Mouse (Mus musculus) ES-E14 (cell line): ENCODE data around the gene Slc26a10. TPM values are rescaled to one million over a fixed set of nuclear protein-coding genes. Genes with fewer than 3 reads are reported as not detected.

ENCODE experiments used
- DNase-seq: peaks from one replicate; pipeline ENCODE4 v3.0.0-alpha.2; 2013; ENCODE audit warnings: low read depth, low spot score
- H3K27ac ChIP-seq: 2 replicates; pipeline ENCODE4 v1.5.1; 2012; ENCODE audit warnings: low read depth, mild to moderate bottlenecking, low read length, moderate library complexity, mixed read lengths; ENCODE audit not compliant: poor library complexity, insufficient read depth, severe bottlenecking
- H3K36me3 ChIP-seq: 2 replicates; pipeline ENCODE4 v1.6.1; 2012; ENCODE audit warnings: mild to moderate bottlenecking, low read length, moderate library complexity, mixed read lengths; ENCODE audit not compliant: control insufficient read depth, poor library complexity, insufficient read depth, severe bottlenecking
- H3K4me1 ChIP-seq, 2 experiments: fragments of 150-350 bp in 1 of 2; sonication (generic) in 1 of 2; 2 replicates each; pipeline ENCODE4 v1.6.1; 2012; ENCODE audit warnings: low read length in 2 of 2, mild to moderate bottlenecking in 1 of 2, mixed read lengths in 1 of 2; ENCODE audit not compliant: control insufficient read depth in 2 of 2, insufficient read depth in 2 of 2, poor library complexity in 1 of 2
- H3K4me3 ChIP-seq, 2 experiments: fragments of 150-350 bp in 1 of 2; sonication (generic) in 1 of 2; 2 replicates each; pipeline ENCODE4 v1.5.1; 2012; ENCODE audit warnings: low read length in 2 of 2, low read depth in 1 of 2, mild to moderate bottlenecking in 1 of 2, mixed read lengths in 1 of 2; ENCODE audit not compliant: insufficient read depth in 1 of 2, poor library complexity in 1 of 2, severe bottlenecking in 1 of 2
- H3K9ac ChIP-seq: 2 replicates; pipeline ENCODE4 v1.6.1; 2012; ENCODE audit warnings: low read depth, mild to moderate bottlenecking, low read length, mixed read lengths; ENCODE audit not compliant: poor library complexity, insufficient read depth, severe bottlenecking
- H3K9me3 ChIP-seq: fragments of 150-350 bp; sonication (generic); 2 replicates; pipeline ENCODE4 v1.6.1; 2012; ENCODE audit warnings: low read depth, mild to moderate bottlenecking, low read length; ENCODE audit not compliant: control insufficient read depth, insufficient read depth
- CHD2 ChIP-seq: IDR thresholded peaks from 2 replicates; pipeline ENCODE4 v1.6.1; 2014; ENCODE audit warnings: mild to moderate bottlenecking, low read depth, low read length, inconsistent platforms
- HCFC1 ChIP-seq: IDR thresholded peaks from 2 replicates; pipeline ENCODE4 v1.6.1; 2012; ENCODE audit warnings: low read length, inconsistent platforms, borderline replicate concordance; ENCODE audit not compliant: insufficient read depth
- MAFK ChIP-seq: IDR thresholded peaks from 2 replicates; pipeline ENCODE4 v1.6.1; 2014; ENCODE audit warnings: mild to moderate bottlenecking, low read depth, low read length, inconsistent platforms; ENCODE audit not compliant: insufficient read depth
- ZC3H11A ChIP-seq: IDR thresholded peaks from 2 replicates; pipeline ENCODE4 v1.6.1; 2012; ENCODE audit warnings: low read depth, mild to moderate bottlenecking, inconsistent platforms, low read length, borderline replicate concordance
- ZNF384 ChIP-seq: IDR thresholded peaks from 2 replicates; pipeline ENCODE4 v1.6.1; 2012; ENCODE audit warnings: low read depth, low read length, inconsistent platforms
- in situ Hi-C, 2 experiments: fragments of 600-800 bp; cut with MboI; formaldehyde crosslinking; loops; one replicate each; pipeline ENCODE4 v1.15.1; 2025; ENCODE audit warnings: low sequenced_read_pairs in 2 of 2, inconsistent platforms in 1 of 2; ENCODE audit not compliant: unreplicated experiment in 2 of 2
- total RNA-seq: library from RNA; depleted of rRNA; stranded (reverse); fragments of 300-350 nt; gene quantifications from 2 replicates; pipeline ENCODE4 v1.2.3, GENCODE M21; 2012

The Slc26a10 gene
- total RNA-seq, 1 experiment: 7.4 TPM

DNA sequence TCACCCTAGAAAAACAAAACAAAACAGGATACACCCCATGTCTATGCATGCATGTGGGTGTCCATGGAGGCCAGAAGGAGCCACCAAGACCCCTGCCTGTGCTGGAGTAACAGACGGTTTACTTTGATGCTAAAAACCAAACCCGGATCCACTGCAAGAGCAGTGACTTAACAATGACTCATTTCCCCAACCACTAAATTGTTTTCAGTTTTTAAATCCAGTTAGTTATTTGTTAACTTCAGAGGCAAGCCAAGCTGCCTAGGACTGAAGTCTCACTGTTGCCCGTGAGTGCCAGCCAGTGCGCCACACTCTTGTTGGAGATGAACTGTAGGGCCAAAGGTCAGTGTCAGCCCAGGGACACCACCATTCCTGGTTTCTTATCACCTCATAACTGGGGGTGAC is 30.0 kb downstream of the Slc26a10 start:
- in situ Hi-C loops: no loop called here
- H3K4me1 ChIP-seq: peaks cover 0 to 2% of the 10 kb centered on the region in 2 experiments; a peak in 2 of 4 replicates
- H3K4me3 ChIP-seq: no peak overlapping the region
- no peaks in the 10 kb centered on the region for H3K9me3 ChIP-seq
- no peak overlapping the region for H3K27ac ChIP-seq
- TF ChIP-seq CHD2 (no peak), ZC3H11A (no peak), HCFC1 (no peak), ZNF384 (no peak), MAFK (no peak)
- no peak overlapping the region for H3K9ac ChIP-seq
- H3K36me3 ChIP-seq: no peaks in the 10 kb centered on the region
- no peak for DNase-seq

DNA sequence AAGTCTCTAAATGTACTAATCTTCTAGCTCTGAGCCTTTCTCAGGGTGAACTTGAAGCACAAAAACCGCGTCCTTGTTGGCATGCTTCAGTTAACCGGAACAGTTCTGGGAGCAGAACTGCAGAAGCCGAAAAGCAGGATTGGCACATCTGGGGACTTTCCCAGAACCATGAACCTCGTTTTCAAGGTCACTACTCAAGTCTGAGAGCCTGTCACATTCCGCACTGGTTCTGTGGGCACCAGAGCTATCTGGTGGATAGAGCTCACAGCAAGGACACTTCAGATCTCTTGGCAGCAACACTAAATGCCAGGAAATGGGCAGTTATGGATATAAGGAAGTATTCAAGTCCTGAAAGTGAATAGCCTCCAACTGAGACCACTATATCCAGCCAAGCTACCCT is 33.3 kb downstream of the Slc26a10 start:
- Histone ChIP-seq H3K4me1 (peaks cover 0 to 2% of the 10 kb centered on the region in 2 experiments; a peak in 2 of 4 replicates), H3K27ac (no peak overlapping the region), H3K9ac (no peak overlapping the region), H3K4me3 (no peak overlapping the region), H3K9me3 (no peaks in the 10 kb centered on the region), H3K36me3 (no peaks in the 10 kb centered on the region)
- in situ Hi-C loops: no loop called here
- TF ChIP-seq MAFK (no peak), ZNF384 (no peak), CHD2 (no peak), HCFC1 (no peak), ZC3H11A (no peak)
- no peak for DNase-seq

DNA sequence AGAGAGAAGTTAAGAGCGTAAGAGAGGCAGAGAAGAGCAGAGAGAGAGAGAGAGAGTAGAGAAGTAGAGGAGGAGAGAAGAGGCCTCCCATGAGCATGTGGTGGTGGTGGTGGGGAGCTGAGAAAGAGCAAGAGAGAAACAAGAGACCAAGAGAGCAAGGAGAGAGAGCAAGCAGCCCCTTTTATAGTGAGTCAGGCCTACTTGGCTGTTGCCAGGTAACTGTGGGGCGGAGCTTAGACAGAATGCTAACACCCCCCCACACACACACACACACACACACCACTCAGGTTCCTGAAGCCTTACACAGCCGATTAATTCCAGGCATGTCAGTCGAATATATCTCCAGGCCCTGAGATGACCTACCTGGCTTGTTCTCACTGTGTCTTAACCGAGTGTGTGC is 35.1 kb downstream of the Slc26a10 start:
- Histone ChIP-seq H3K27ac (no peak overlapping the region), H3K4me3 (no peak overlapping the region), H3K36me3 (no peaks in the 10 kb centered on the region), H3K9me3 (no peaks in the 10 kb centered on the region), H3K9ac (no peak overlapping the region), H3K4me1 (peaks cover 3 to 11% of the 10 kb centered on the region in 2 experiments; a peak in 2 of 4 replicates)
- DNase-seq: no peak
- in situ Hi-C loops: no loop called here
- TF ChIP-seq ZC3H11A (no peak), CHD2 (no peak), MAFK (no peak), ZNF384 (no peak), HCFC1 (no peak)

DNA sequence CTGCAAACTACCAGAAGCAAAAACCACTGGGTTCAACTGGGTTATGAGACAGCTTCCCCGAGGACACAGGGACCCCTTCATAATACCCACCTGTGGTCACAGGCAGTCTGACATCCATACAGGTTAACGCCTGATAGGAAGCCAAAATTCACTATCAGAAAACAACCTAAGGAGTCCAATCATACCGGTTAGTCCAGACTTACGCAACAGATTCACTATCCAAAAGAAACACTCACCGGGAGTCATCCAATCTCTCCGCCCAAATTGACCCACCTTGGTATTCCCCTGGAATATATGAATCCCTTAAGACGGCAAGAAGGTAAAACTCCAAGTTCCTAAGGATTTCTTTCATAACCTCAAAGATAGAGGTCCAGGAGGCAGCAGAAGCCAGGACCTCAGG is 35.9 kb downstream of the Slc26a10 start:
- Histone ChIP-seq H3K27ac (no peak overlapping the region), H3K9me3 (no peaks in the 10 kb centered on the region), H3K36me3 (no peaks in the 10 kb centered on the region), H3K4me3 (no peak overlapping the region), H3K4me1 (peaks cover 3 to 11% of the 10 kb centered on the region in 2 experiments; a peak in 2 of 4 replicates), H3K9ac (no peak overlapping the region)
- in situ Hi-C loops: no loop called here
- TF ChIP-seq ZC3H11A: no peak
- TF ChIP-seq HCFC1: no peak
- no peak for DNase-seq

DNA sequence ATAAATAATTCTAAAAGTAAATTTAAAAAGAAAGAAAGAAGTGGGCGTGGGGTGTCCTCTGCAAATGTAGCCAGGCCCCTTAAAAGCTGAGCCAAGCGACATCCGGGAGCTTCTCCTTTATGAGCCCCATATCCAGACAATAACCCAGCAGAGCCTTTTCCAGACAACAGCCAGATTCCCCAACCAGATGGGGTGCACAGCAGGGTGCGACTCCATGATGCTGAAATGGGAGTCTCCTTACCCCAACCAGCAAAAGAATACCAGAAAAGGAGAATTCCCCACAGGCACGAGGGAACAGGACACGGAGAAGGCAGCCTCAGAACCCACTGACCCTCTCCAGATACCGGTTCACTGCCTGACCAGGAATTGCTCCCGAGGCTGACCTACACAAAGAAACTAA is 37.2 kb downstream of the Slc26a10 start:
- Histone ChIP-seq H3K9me3 (no peaks in the 10 kb centered on the region), H3K36me3 (no peaks in the 10 kb centered on the region), H3K4me1 (peaks cover 3 to 11% of the 10 kb centered on the region in 2 experiments; a peak in 2 of 4 replicates), H3K27ac (no peak overlapping the region), H3K9ac (no peak overlapping the region), H3K4me3 (no peak overlapping the region)
- TF ChIP-seq HCFC1 (no peak), ZNF384 (no peak), ZC3H11A (no peak)
- in situ Hi-C loops: no loop called here
- DNase-seq: no peak
